Mouse (Mus musculus) bone marrow macrophage, adult 2 months (primary cell): ENCODE data around the gene Itm2b. TPM values are rescaled to one million over a fixed set of nuclear protein-coding genes. Genes with fewer than 3 reads are reported as not detected.

Source experiments
- H3K27ac ChIP-seq: 2 replicates; pipeline ENCODE4 v1.5.1; 2012; ENCODE audit warnings: low read depth, low read length; ENCODE audit not compliant: insufficient read depth
- H3K4me1 ChIP-seq: 2 replicates; pipeline ENCODE4 v1.6.1; 2012; ENCODE audit warnings: low read length; ENCODE audit not compliant: control insufficient read depth, insufficient read depth
- H3K4me3 ChIP-seq: 2 replicates; pipeline ENCODE4 v1.5.1; 2012; ENCODE audit warnings: mild to moderate bottlenecking, low read length, moderate library complexity; ENCODE audit not compliant: insufficient read depth
- CTCF ChIP-seq: IDR thresholded peaks from 2 replicates; pipeline ENCODE4 v1.5.1; 2012; ENCODE audit warnings: low read depth, mild to moderate bottlenecking, low read length, moderate library complexity
- POLR2A ChIP-seq: IDR thresholded peaks from 2 replicates; pipeline ENCODE4 v1.6.1; 2012; ENCODE audit warnings: mild to moderate bottlenecking, low read depth, low read length, borderline replicate concordance
- polyA plus RNA-seq: library from polyadenylated mRNA; stranded (reverse); fragments of >200 nt; gene quantifications from 2 replicates; pipeline ENCODE4 v1.2.4, GENCODE M21; 2012; ENCODE audit not compliant: missing spikeins, insufficient read depth, insufficient read length

Gene Itm2b
- 6,453 and 6,469 TPM in 2 replicates for polyA plus RNA-seq

DNA sequence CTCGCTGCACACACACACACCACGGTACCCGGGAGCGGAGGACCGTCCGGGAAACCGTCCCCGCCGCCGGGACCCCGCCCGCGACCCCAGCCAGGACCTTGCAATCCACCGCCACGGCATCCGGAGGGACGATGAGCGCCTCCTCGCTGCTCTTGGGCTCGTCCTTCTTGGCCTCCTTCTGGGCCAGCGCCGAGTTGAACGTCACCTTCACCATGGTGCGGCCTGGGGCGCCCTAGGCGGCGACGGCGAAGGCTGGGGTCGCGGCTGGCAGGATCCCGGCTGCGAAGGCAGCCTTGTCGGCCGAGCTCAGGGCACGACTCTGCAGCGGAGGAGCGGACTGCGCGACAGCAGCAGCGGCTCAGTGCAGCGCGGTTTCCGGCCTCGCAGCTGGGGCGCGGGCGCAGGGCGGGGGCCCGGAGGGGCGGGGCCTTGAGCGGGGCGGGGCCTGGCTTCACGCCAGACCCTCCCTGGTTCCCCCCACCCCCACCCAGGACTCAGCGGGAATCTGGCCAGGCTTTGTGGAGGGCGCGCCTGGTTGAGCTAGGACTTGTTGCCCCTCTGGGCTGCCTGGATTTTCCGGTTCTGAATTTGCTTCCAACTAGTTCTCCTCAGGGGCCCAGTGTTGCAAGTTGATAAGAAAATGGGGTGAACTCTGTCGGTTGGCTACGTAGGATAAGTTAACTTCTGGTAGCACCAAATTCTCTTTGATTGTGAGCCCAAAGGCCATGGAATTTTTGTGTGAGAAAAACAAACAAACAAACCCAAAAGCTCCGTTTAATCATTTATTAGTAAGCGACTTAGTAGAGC lies at the start of gene Itm2b:
TSS of gene Itm2b (minus strand) at position 377 of the 807 bp plus-strand sequence.
- Histone ChIP-seq H3K4me3 (peak within 1 kb of the TSS; percentile 96), H3K4me1 (peaks cover 54% of the 10 kb centered on the region), H3K27ac (peak within 1 kb of the TSS; percentile 95)
- TF ChIP-seq POLR2A (0 out of 2 replicates have a peak, but pooled peaks have one; percentile 24), CTCF (no peak)

- H3K27ac ChIP-seq = peak overlapping the region; percentile 92
- H3K4me1 ChIP-seq = peaks cover 32% of the 10 kb centered on the region
- TF ChIP-seq CTCF = no peak
- TF ChIP-seq POLR2A = no peak
- H3K4me3 ChIP-seq = no peak overlapping the region
Measured at GRCm38 (mm10) chr14:73433487-73433886, 48.4 kb upstream of the Itm2b start.

GRCm38 (mm10) chr14:73430571-73430970 lies 45.5 kb upstream of the Itm2b start:
- Histone ChIP-seq H3K4me1 (peaks cover 21% of the 10 kb centered on the region), H3K4me3 (no peak overlapping the region), H3K27ac (no peak overlapping the region)
- TF ChIP-seq CTCF = no peak
- no peak for TF ChIP-seq POLR2A

DNA sequence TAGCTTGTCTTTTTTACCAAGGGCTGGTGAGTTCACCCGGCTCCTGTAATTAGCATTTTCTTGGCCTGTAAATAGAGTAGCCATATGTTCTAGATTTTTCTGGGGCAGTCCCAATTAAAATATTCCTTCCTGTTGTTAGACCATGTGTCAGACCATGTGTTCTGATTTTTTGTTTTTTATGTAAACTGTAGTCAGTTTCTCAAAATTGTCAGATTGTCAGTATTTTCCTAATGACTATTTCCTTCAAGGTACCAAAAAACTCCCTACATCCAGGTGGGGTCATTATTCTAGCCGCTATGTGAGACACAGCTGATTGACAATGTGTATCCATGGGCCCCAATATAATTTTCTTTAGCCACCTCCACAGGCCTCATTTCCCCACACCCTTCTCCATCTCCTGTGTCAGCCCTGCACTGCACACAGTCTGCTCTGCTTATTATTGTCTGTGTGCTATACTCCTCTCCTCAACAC lies 40.5 kb upstream of the Itm2b start:
- H3K27ac ChIP-seq = no peak overlapping the region
- TF ChIP-seq POLR2A (no peak), CTCF (no peak)
- peaks cover 6% of the 10 kb centered on the region; the same call in 1 of the 2 replicates for H3K4me1 ChIP-seq
- no peak overlapping the region for H3K4me3 ChIP-seq

GRCm38 (mm10) chr14:73424961-73425360 lies 39.9 kb upstream of the Itm2b start:
- Histone ChIP-seq H3K27ac (no peak overlapping the region), H3K4me3 (no peak overlapping the region), H3K4me1 (peaks cover 6% of the 10 kb centered on the region; the same call in 1 of the 2 replicates)
- TF ChIP-seq CTCF (no peak), POLR2A (no peak)

DNA sequence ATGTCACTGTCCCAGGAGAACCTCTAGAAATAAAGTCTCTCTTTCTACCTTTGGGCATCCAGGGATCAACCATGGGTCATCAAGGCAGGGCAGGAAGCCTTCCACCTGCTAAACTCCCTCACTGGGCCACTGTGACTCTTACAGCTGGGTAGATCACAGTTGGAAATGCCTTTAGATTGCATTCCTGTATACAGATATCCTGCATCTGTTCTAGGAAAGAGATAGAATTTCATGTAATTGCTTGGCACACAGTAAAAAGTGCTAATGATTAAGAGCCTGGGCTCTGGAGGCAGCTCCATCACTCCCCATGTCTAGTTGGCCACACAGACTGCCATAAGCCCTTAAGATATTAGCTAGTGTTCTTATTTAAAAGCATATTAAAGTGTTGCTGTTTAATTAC lies 38.5 kb upstream of the Itm2b start:
- Histone ChIP-seq H3K4me3 (no peak overlapping the region), H3K27ac (no peak overlapping the region), H3K4me1 (0 out of 2 replicates have a peak, but pooled peaks cover 3% of the 10 kb centered on the region)
- TF ChIP-seq POLR2A = no peak
- no peak for TF ChIP-seq CTCF

- TF ChIP-seq POLR2A (no peak), CTCF (no peak)
- 0 out of 2 replicates have a peak, but pooled peaks cover 3% of the 10 kb centered on the region for H3K4me1 ChIP-seq
- H3K4me3 ChIP-seq = no peak overlapping the region
- H3K27ac ChIP-seq = no peak overlapping the region
Measured at GRCm38 (mm10) chr14:73422621-73423020, 37.5 kb upstream of the Itm2b start.

DNA sequence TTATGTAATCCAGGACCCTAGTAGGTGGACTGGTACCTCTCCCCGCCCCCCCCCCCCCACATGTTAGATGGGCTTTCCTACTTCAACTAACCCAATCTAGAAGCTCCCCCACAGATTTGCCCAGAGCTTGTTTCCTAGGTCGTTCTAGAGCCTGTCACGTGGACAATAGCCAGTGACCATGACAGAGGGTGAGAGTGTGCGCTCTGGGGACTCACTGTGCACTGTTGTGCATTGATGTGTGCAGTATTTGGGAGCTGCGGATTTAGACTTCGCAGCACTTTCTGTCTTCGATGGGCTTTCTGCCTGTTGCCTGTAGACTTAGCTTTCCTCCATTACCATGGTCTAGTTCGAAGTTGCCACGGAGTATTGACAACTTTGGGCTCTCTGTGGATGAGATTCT lies 36.5 kb upstream of the Itm2b start:
- no peak for TF ChIP-seq POLR2A
- TF ChIP-seq CTCF = no peak
- Histone ChIP-seq H3K4me3 (no peak overlapping the region), H3K27ac (no peak overlapping the region), H3K4me1 (0 out of 2 replicates have a peak, but pooled peaks cover 3% of the 10 kb centered on the region)

DNA sequence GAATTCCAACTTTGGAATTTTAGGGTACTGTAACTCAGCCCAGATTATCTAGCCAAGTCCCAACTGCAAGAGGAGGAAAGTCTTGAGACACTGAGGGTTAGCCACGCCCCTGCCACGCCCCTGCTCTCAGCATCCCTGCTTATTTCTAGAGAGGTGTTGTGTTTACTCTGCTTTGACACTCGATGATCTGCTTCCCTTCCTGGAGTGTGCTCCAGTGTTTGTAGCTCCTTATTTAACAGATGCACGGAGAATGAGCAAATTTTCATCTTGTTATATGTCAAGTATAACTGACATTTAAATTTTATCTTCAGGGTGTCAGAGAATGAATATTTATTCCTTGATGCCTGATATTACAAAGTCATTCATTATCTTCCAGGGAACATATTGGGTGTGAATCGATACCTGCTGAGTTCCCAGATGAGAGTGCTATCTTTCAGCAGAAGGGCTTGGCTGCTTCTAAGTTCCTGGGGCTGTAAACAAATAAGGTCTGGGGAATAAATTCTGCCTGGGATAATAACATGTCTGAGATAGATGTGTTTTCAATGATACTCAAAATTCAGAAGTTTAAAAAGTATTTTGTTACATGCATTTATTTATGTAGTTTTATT lies 35.2 kb upstream of the Itm2b start:
- TF ChIP-seq POLR2A (no peak), CTCF (no peak)
- H3K4me3 ChIP-seq = no peak overlapping the region
- 0 out of 2 replicates have a peak, but pooled peaks cover 3% of the 10 kb centered on the region for H3K4me1 ChIP-seq
- H3K27ac ChIP-seq = no peak overlapping the region

- H3K4me1 ChIP-seq = no peaks in the 10 kb centered on the region
- no peak overlapping the region for H3K4me3 ChIP-seq
- TF ChIP-seq CTCF (no peak), POLR2A (no peak)
- H3K27ac ChIP-seq = no peak overlapping the region
Measured at GRCm38 (mm10) chr14:73416511-73416910, 31.4 kb upstream of the Itm2b start.
